Mouse (Mus musculus): ENCODE results near the gene Optc. TPM values are rescaled to one million over a fixed set of nuclear protein-coding genes. Genes with fewer than 3 reads are reported as not detected.
A peak's percentile ranks its signal among the peaks of the same experiment; 100 is the strongest.

The Optc gene
- polyA plus RNA-seq, 1 experiment from 2014 or later, result 2.9 TPM

GRCm38 (mm10) chr1:133889949-133890598, 17.7 kb downstream of the Optc start:
- no peak for ATAC-seq (ENCODE audit: low FRiP score, low read depth)
- WGBS, result 22% methylated on average over 20 of the region's 20 CpGs

GRCm38 (mm10) chr1:133887538-133888250, 20.1 kb downstream of the Optc start:
- Histone ChIP-seq H3K4me1 (peaks cover 80% of the 10 kb centered on the region), H3K36me3 (no peaks in the 10 kb centered on the region), H3K4me3 (no peak overlapping the region), H3K27ac (0 out of 2 replicates have a peak overlapping the region, but pooled peaks have one; percentile 32), H3K27me3 (replicated peaks) (no peaks in the 10 kb centered on the region), H3K4me2 (replicated peaks) (peak overlapping the region; percentile 32), H3K9me3 (no peaks in the 10 kb centered on the region), H3K9ac (no peak overlapping the region)
- WGBS, result 70% methylated on average over 5 of the region's 5 CpGs
- ATAC-seq (ENCODE audit: low FRiP score, low read depth), result no peak

More at GRCm38 (mm10) chr1:133889949-133890598, 17.7 kb downstream of the Optc start:
- Histone ChIP-seq H3K27ac (no peak overlapping the region), H3K4me1 (peaks cover 70% of the 10 kb centered on the region), H3K27me3 (replicated peaks) (no peaks in the 10 kb centered on the region), H3K4me2 (replicated peaks) (peak overlapping the region; percentile 42), H3K36me3 (no peaks in the 10 kb centered on the region), H3K9ac (no peak overlapping the region), H3K9me3 (no peaks in the 10 kb centered on the region), H3K4me3 (no peak overlapping the region)

DNA sequence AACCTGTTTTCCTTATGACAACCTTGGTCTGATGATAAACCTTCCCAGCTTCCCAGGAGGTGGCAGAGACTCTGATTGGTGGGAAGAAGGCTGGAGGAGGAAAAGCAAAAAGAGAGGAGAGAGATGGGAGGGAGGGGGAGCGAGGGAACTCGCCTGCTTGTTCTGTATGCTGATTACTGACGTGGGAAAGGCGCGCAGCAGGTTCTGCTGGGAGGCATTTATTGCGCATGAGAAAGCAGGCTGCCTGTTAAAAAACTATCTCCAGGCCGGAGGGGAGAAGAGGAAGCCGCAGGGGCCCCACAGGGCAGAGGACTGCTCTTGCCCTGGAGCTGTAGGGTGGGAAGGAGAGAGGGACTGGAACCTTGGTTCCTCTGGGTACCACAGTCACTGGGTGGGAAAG, 20.8 kb downstream of the Optc start:
- H3K9ac ChIP-seq, result no peak overlapping the region
- peaks cover 85% of the 10 kb centered on the region for H3K4me1 ChIP-seq
- no peaks in the 10 kb centered on the region for H3K9me3 ChIP-seq
- H3K36me3 ChIP-seq, result no peaks in the 10 kb centered on the region
- H3K27me3 ChIP-seq (replicated peaks), result no peaks in the 10 kb centered on the region
- no peak overlapping the region for H3K4me3 ChIP-seq
- H3K4me2 ChIP-seq (replicated peaks), result peak overlapping the region; percentile 32
- WGBS, result 1% methylated on average over 8 of the region's 8 CpGs
- H3K27ac ChIP-seq, result peak overlapping the region; percentile 32; the same call in 1 of the 2 replicates
- peak; percentile 22; the same call in 1 of the 2 replicates for ATAC-seq (ENCODE audit: low FRiP score, low read depth)

GRCm38 (mm10) chr1:133886431-133886830, 21.4 kb downstream of the Optc start:
- Histone ChIP-seq H3K4me3 (no peak overlapping the region), H3K9ac (no peak overlapping the region), H3K4me2 (replicated peaks) (peak overlapping the region; percentile 32), H3K4me1 (peaks cover 87% of the 10 kb centered on the region), H3K27me3 (replicated peaks) (no peaks in the 10 kb centered on the region), H3K27ac (no peak overlapping the region), H3K9me3 (no peaks in the 10 kb centered on the region), H3K36me3 (no peaks in the 10 kb centered on the region)
- ATAC-seq (ENCODE audit: low FRiP score, low read depth), result no peak
- 14% methylated on average over 6 of the region's 6 CpGs for WGBS

GRCm38 (mm10) chr1:133885811-133886210, 22.0 kb downstream of the Optc start:
- H3K4me2 ChIP-seq (replicated peaks), result no peak overlapping the region
- no peak for ATAC-seq (ENCODE audit: low FRiP score, low read depth)
- 94% methylated on average over 7 of the region's 7 CpGs for WGBS
- no peak overlapping the region for H3K4me3 ChIP-seq
- peaks cover 85% of the 10 kb centered on the region for H3K4me1 ChIP-seq
- H3K9me3 ChIP-seq, result no peaks in the 10 kb centered on the region
- H3K9ac ChIP-seq, result no peak overlapping the region
- no peaks in the 10 kb centered on the region for H3K36me3 ChIP-seq
- no peaks in the 10 kb centered on the region for H3K27me3 ChIP-seq (replicated peaks)
- no peak overlapping the region for H3K27ac ChIP-seq

GRCm38 (mm10) chr1:133884746-133885145, 23.1 kb downstream of the Optc start:
- Histone ChIP-seq H3K9ac (no peak overlapping the region), H3K27ac (no peak overlapping the region), H3K9me3 (no peaks in the 10 kb centered on the region), H3K27me3 (replicated peaks) (no peaks in the 10 kb centered on the region), H3K36me3 (no peaks in the 10 kb centered on the region), H3K4me1 (peaks cover 75% of the 10 kb centered on the region), H3K4me3 (no peak overlapping the region), H3K4me2 (replicated peaks) (no peak overlapping the region)
- ATAC-seq (ENCODE audit: low FRiP score, low read depth), result no peak
- 21% methylated on average over 9 of the region's 9 CpGs for WGBS

GRCm38 (mm10) chr1:133884090-133884489, 23.7 kb downstream of the Optc start:
- no peak for ATAC-seq (ENCODE audit: low FRiP score, low read depth)
- H3K9ac ChIP-seq, result no peak overlapping the region
- no peak overlapping the region for H3K4me2 ChIP-seq (replicated peaks)
- 75% methylated on average over 6 of the region's 6 CpGs for WGBS
- no peaks in the 10 kb centered on the region for H3K27me3 ChIP-seq (replicated peaks)
- H3K27ac ChIP-seq, result no peak overlapping the region
- no peak overlapping the region for H3K4me3 ChIP-seq
- H3K9me3 ChIP-seq, result no peaks in the 10 kb centered on the region
- no peaks in the 10 kb centered on the region for H3K36me3 ChIP-seq
- H3K4me1 ChIP-seq, result peaks cover 70% of the 10 kb centered on the region

- H3K9ac ChIP-seq, result no peak overlapping the region
- H3K4me1 ChIP-seq, result peaks cover 65% of the 10 kb centered on the region
- H3K36me3 ChIP-seq, result no peaks in the 10 kb centered on the region
- H3K27ac ChIP-seq, result no peak overlapping the region
- no peak for ATAC-seq (ENCODE audit: low FRiP score, low read depth)
- H3K4me2 ChIP-seq (replicated peaks), result no peak overlapping the region
- WGBS, result 46% methylated on average over 11 of the region's 11 CpGs
- no peak overlapping the region for H3K4me3 ChIP-seq
- no peaks in the 10 kb centered on the region for H3K27me3 ChIP-seq (replicated peaks)
- no peaks in the 10 kb centered on the region for H3K9me3 ChIP-seq
These were observed 25.2 kb downstream of the Optc start for GRCm38 (mm10) chr1:133882283-133883217.

DNA sequence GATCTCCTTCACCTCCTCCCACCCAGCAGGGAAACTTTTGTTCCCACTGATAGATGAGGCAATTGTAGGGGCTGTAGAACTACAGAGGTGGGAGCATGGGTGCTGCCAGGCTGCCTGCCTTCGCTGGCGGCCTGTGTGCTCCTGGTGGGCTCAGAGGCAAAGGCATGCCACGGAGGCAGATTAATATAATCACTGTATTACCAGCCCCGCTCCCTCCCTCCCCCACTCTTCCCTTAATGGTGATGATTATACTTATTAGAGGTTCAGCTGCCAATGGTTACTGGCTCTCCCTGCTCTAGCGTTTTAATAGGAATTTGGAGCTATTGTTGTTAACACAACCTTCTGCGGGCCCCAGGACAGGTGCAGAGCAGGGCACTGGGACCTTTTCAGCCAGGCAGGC, 26.0 kb downstream of the Optc start:
- H3K4me1 ChIP-seq, result peaks cover 58% of the 10 kb centered on the region
- WGBS, result 19% methylated on average over 6 of the region's 6 CpGs
- H3K9me3 ChIP-seq, result no peaks in the 10 kb centered on the region
- no peak overlapping the region for H3K27ac ChIP-seq
- no peak overlapping the region for H3K9ac ChIP-seq
- no peaks in the 10 kb centered on the region for H3K27me3 ChIP-seq (replicated peaks)
- no peak for ATAC-seq (ENCODE audit: low FRiP score, low read depth)
- no peak overlapping the region for H3K4me3 ChIP-seq
- no peaks in the 10 kb centered on the region for H3K36me3 ChIP-seq
- no peak overlapping the region for H3K4me2 ChIP-seq (replicated peaks)

GRCm38 (mm10) chr1:133878825-133879423, 28.9 kb downstream of the Optc start:
- Histone ChIP-seq H3K4me2 (replicated peaks) (no peak overlapping the region), H3K36me3 (no peaks in the 10 kb centered on the region), H3K4me1 (peaks cover 33% of the 10 kb centered on the region), H3K27ac (no peak overlapping the region), H3K4me3 (no peak overlapping the region), H3K9ac (no peak overlapping the region), H3K9me3 (no peaks in the 10 kb centered on the region), H3K27me3 (replicated peaks) (no peaks in the 10 kb centered on the region)
- ATAC-seq (ENCODE audit: low FRiP score, low read depth), result no peak
- 45% methylated on average over 12 of the region's 12 CpGs for WGBS

- Histone ChIP-seq H3K4me2 (replicated peaks) (no peak overlapping the region), H3K27me3 (replicated peaks) (no peaks in the 10 kb centered on the region), H3K9ac (no peak overlapping the region), H3K4me1 (peaks cover 17% of the 10 kb centered on the region), H3K27ac (no peak overlapping the region), H3K36me3 (no peaks in the 10 kb centered on the region), H3K4me3 (no peak overlapping the region), H3K9me3 (no peaks in the 10 kb centered on the region)
- ATAC-seq (ENCODE audit: low FRiP score, low read depth), result no peak
- 71% methylated on average over 7 of the region's 7 CpGs for WGBS
These were observed 30.9 kb downstream of the Optc start for GRCm38 (mm10) chr1:133876936-133877335.

All from neural tube, embryonic 12.5 days (tissue).